Mouse (Mus musculus) lung, embryonic 15.5 days (tissue): ENCODE results near the gene Sdhaf2. TPM values are rescaled to one million over a fixed set of nuclear protein-coding genes. Genes with fewer than 3 reads are reported as not detected.

Source experiments
- ATAC-seq: fragments of 200-750 bp; cut with Nextera tagmentation; 2 replicates; pipeline ENCODE4 v1.8.0; 2017; ENCODE audit warnings: moderate number of reproducible peaks, borderline replicate concordance; ENCODE audit not compliant: low FRiP score, low TSS enrichment; ENCODE audit errors: extremely low read depth
- H3K27ac ChIP-seq: fragments of 300-500 bp; sonication (generic); 2 replicates; pipeline ENCODE4 v1.5.1; 2015; ENCODE audit warnings: moderate library complexity, mild to moderate bottlenecking, inconsistent platforms
- H3K27me3 ChIP-seq: fragments of 300-500 bp; sonication (generic); 2 replicates; pipeline ENCODE4 v1.6.1; 2015; ENCODE audit warnings: inconsistent platforms
- H3K36me3 ChIP-seq: fragments of 300-500 bp; sonication (generic); 2 replicates; pipeline ENCODE4 v1.6.1; 2015; ENCODE audit warnings: inconsistent platforms
- H3K4me1 ChIP-seq: fragments of 300-500 bp; sonication (generic); 2 replicates; pipeline ENCODE4 v1.6.1; 2015; ENCODE audit warnings: inconsistent platforms
- H3K4me2 ChIP-seq: fragments of 300-500 bp; sonication (generic); 2 replicates; pipeline ENCODE4 v1.6.1; 2015; ENCODE audit warnings: inconsistent platforms, mild to moderate bottlenecking, moderate library complexity
- H3K4me3 ChIP-seq: fragments of 300-500 bp; sonication (generic); 2 replicates; pipeline ENCODE4 v1.5.1; 2015; ENCODE audit warnings: mild to moderate bottlenecking, inconsistent platforms
- H3K9ac ChIP-seq: fragments of 300-500 bp; sonication (generic); 2 replicates; pipeline ENCODE4 v1.6.1; 2015; ENCODE audit warnings: inconsistent platforms
- H3K9me3 ChIP-seq: fragments of 300-500 bp; sonication (generic); 2 replicates; pipeline ENCODE4 v1.6.1; 2016; ENCODE audit warnings: inconsistent platforms
- WGBS: fragments of 180-500 bp; shearing (Covaris S2); methylation state at CpG from one replicate; pipeline ENCODE4 v1.1.7; 2015; 5-methylcytosine and 5-hydroxymethylcytosine counted together
- polyA plus RNA-seq: library from polyadenylated mRNA; unstranded; fragments of >200 nt; fragmentation: Nextera tagmentation; extraction: Ambion mirVana; gene quantifications from 2 replicates; pipeline ENCODE4 v1.2.1, GENCODE M21; 2015

Sdhaf2 gene
- polyA plus RNA-seq, 1 experiment from 2014 or later: 56.5 TPM

DNA sequence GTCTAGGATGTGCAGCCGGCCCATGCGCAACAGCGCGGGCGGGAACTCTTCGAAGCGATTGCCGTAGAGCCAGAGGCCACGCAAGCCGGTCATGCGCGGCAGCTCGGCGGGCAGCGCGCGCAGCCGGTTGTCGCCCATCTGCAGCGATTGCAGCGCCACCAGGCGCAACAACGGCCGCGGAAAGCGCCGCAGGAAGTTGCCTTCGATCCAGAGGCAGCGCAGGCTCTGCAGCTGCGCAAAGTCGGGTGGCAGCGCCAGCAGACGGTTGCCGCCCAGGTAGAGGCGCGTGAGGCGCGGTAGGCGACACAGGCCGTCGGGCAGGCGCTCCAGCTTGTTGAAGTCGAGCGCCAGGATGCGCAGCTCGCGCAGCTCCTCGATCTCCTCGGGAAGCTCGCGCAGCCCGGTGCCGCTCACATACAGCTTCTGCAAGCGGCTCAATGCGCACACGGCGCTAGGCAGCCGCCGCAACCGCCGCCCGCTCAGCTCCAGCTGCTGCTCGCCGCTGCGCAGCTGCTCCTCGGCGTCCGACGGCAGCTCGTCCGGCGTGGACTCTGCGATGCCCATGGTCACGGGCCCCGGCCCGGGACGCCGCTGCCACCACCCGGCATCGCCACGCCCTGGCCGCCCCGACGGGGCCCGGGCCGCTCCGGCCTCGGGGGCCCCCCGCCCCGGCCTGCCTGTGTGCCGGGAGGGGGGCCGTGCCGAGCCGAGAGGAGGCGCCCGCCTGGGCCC, 69.0 kb downstream of the Sdhaf2 start, which contains the start of gene Lrrc10b:
Gene Lrrc10b, minus strand, starts transcription at position 722 of the 732 bp plus-strand sequence.
- H3K4me3 ChIP-seq: peak within 1 kb of the TSS; percentile 50
- no peak within 1 kb of the TSS for H3K27ac ChIP-seq
- peak within 1 kb of the TSS; percentile 95 for H3K4me2 ChIP-seq
- ATAC-seq: peak; percentile 34
- peaks cover 85% of the 10 kb centered on the region for H3K27me3 ChIP-seq
- peaks cover 30% of the 10 kb centered on the region for H3K4me1 ChIP-seq
- WGBS: 1% methylated on average over 90 of the region's 96 CpGs
- peak within 1 kb of the TSS; percentile 15; the same call in 1 of the 2 replicates for H3K9ac ChIP-seq
- no peaks in the 10 kb centered on the region for H3K36me3 ChIP-seq
- H3K9me3 ChIP-seq: no peaks in the 10 kb centered on the region

DNA sequence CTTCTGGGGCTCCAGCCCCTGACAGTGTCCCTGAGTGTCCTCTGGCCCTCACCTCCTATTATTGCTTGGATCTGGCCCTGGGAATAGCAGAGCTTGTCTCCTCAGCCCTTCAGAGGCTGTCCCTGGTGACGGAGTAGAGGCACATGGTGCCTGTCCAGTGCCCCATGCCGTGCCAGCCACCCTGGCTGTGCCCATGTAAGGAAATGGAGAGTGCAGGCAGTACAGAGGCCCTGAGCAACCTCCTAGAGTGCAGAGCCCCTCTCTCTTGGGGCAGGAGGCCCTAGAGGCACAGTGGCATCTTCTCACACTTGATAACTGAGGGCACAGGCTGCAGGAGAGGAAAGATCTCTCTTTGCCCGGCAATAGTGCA, 70.5 kb downstream of the Sdhaf2 start:
- H3K36me3 ChIP-seq: no peaks in the 10 kb centered on the region
- peaks cover 79% of the 10 kb centered on the region for H3K27me3 ChIP-seq
- ATAC-seq: no peak
- H3K9ac ChIP-seq: no peak overlapping the region
- H3K4me3 ChIP-seq: no peak overlapping the region
- peaks cover 26% of the 10 kb centered on the region for H3K4me1 ChIP-seq
- no peak overlapping the region for H3K4me2 ChIP-seq
- no peaks in the 10 kb centered on the region for H3K9me3 ChIP-seq
- 61% methylated on average over 3 of the region's 3 CpGs for WGBS
- no peak overlapping the region for H3K27ac ChIP-seq

DNA sequence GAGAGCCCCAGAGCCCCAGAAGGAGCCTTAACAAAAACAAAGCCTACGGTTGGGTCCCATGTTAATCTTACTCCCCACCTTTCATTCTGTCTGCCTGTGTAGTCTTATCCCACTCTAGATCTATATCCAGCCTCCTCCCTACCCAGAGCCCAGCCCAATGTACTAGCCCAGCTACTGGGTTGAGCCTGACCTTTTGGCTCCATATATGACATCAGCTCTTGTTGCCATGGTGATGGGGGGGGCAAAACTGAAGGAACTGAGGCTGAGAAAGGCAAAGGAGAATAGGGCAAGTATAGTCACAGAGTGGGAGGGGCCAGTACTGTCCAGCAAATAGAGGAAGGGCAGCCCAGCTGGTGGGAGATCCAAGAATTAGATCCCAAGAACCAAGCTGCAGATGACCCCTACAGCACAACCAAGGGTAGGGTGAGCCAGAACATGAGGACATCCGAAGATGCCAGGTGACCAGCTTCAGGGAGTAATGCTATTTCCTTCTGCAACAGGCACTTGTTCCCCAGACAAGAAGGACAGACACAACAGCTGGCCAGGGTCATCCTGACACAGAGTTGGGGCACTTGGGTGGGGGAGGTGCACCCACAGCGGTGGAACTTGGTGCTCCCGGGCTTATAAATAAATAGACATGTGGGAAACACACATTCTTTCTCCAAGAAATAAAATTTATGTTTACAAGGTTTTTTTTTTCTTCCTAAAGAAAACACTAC, 71.1 kb downstream of the Sdhaf2 start:
- 40% methylated on average over 4 of the region's 4 CpGs for WGBS
- Histone ChIP-seq H3K4me3 (no peak overlapping the region), H3K27ac (no peak overlapping the region), H3K27me3 (peaks cover 75% of the 10 kb centered on the region), H3K9me3 (no peaks in the 10 kb centered on the region), H3K9ac (no peak overlapping the region), H3K4me2 (no peak overlapping the region), H3K36me3 (no peaks in the 10 kb centered on the region), H3K4me1 (peaks cover 26% of the 10 kb centered on the region)
- no peak for ATAC-seq

Other genes starting within 250 kb of the Sdhaf2 start
- 3.1 and 3.2 TPM in 2 replicates for gene Dagla, start 221.3 kb downstream of the Sdhaf2 start, polyA plus RNA-seq
- 2.1 TPM in 2 replicates for gene Syt7, start 137.1 kb downstream of the Sdhaf2 start, polyA plus RNA-seq
- gene Lrrc10b, start 68.7 kb downstream of the Sdhaf2 start, polyA plus RNA-seq: 0.79 and 1.1 TPM in 2 replicates
- gene Ppp1r32, start 43.2 kb downstream of the Sdhaf2 start, polyA plus RNA-seq: 0.81 and 0.87 TPM in 2 replicates
- 37.0 and 38.4 TPM in 2 replicates for gene Cpsf7, start 876 bp downstream of the Sdhaf2 start, polyA plus RNA-seq
- gene Tmem216, start 30.1 kb upstream of the Sdhaf2 start, polyA plus RNA-seq: 44.5 and 44.6 TPM in 2 replicates
- gene Cyb561a3, start 51.0 kb upstream of the Sdhaf2 start, polyA plus RNA-seq: 20.4 and 21.7 TPM in 2 replicates
- gene Tmem138, start 51.2 kb upstream of the Sdhaf2 start, polyA plus RNA-seq: 39.4 and 40.3 TPM in 2 replicates
- 369 and 379 TPM in 2 replicates for gene Ddb1, start 79.2 kb upstream of the Sdhaf2 start, polyA plus RNA-seq
- 16.1 and 16.2 TPM in 2 replicates for gene Tkfc, start 79.5 kb upstream of the Sdhaf2 start, polyA plus RNA-seq
- 0.52 and 1.3 TPM in 2 replicates for gene Vwce, start 108.1 kb upstream of the Sdhaf2 start, polyA plus RNA-seq
- not detected in 2 replicates for gene Pga5, start 151.9 kb upstream of the Sdhaf2 start, polyA plus RNA-seq
- gene Vps37c, start 162.6 kb upstream of the Sdhaf2 start, polyA plus RNA-seq: 30.3 and 33.4 TPM in 2 replicates
- 0.45 and 0.91 TPM in 2 replicates for gene Cd5, start 212.9 kb upstream of the Sdhaf2 start, polyA plus RNA-seq